Comparison of ENCODE assay signal across 9 mouse cellular contexts in the genomic region with DNA sequence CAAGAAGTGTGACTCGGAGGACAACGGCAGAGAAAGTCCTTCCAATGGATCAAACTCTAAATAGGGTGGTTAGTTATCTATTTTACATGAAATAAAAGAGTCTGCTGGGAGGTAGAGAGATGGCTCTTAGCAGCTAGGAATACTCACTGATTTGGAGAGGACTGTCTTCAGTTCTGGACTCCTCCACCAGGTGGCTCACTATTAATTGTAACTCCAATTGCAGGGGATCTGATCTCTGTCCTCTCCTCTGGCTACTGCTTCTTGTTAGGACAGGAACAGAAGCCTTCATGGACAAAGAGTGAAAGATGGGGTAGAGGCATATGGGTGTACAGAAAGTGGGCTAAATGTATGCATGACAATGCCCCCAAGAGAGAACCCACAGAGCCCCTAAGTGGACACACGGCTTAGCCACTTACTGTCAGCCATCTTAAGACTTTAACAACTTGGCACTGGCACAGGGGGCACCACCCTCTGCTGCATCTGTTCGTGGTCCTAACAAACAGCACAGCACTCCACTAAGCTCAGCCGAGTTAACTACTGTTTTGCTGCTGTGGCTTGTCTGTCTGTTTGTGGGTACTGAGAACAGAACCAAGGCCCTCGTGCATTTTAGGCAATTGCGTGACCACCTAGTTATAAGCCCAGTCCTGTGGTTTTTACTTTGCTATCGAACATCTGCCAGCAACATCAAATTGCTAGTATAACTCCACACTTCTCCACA. TPM values are rescaled to one million over a fixed set of nuclear protein-coding genes. Genes with fewer than 3 reads are reported as not detected.
DNase-seq lines count a peak whose midpoint lies in the region; ATAC-seq and TF ChIP-seq lines count a peak whose summit lies in the region.
"Had no signal": no experiment of that assay in that cellular context is flagged by ENCODE, and none has a peak within 500 bp of the region (broad histone marks: within the 10 kb centered on the region; RNA-seq: fewer than 3 reads in every experiment).

No protein-coding gene starts in this region.

- H3K9ac ChIP-seq in MEL (ENCODE audit: control insufficient read depth, low read depth, low read length, poor library complexity, severe bottlenecking): no peak overlapping the region
- H3K9ac ChIP-seq in midbrain, postnatal 0 days (replicated peaks; ENCODE audit: low read length, poor library complexity, severe bottlenecking): no peak overlapping the region

- H3K27ac ChIP-seq in MEL (ENCODE audit: control insufficient read depth, low read depth, low read length): no peak overlapping the region
- no peak overlapping the region for H3K27ac ChIP-seq in heart, embryonic 10.5 days
- no peak overlapping the region for H3K27ac ChIP-seq in midbrain, postnatal 0 days (ENCODE audit: low read depth, low read length)

- H3K27me3 ChIP-seq in MEL (ENCODE audit: control insufficient read depth in 1 of 2, insufficient read depth in 2 of 2, low read length in 2 of 2): peaks cover 2 to 7% of the 10 kb centered on the region in 2 experiments; a peak in 3 of 4 replicates
- peaks cover 6% of the 10 kb centered on the region for H3K27me3 ChIP-seq in heart, embryonic 10.5 days (ENCODE audit: insufficient read depth, poor library complexity, severe bottlenecking)
- no peaks in the 10 kb centered on the region for H3K27me3 ChIP-seq in midbrain, postnatal 0 days (ENCODE audit: insufficient read depth, low read length)

- WGBS in heart, embryonic 10.5 days: 72% methylated on average over 8 of the region's 8 CpGs
- 79% methylated on average over 8 of the region's 8 CpGs for WGBS in midbrain, postnatal 0 days

- no peak overlapping the region for H3K4me3 ChIP-seq in MEL (ENCODE audit: control insufficient read depth in 1 of 2, insufficient read depth in 1 of 2, low read depth in 2 of 2, low read length in 2 of 2)
- no peak overlapping the region for H3K4me3 ChIP-seq in heart, embryonic 10.5 days
- H3K4me3 ChIP-seq in midbrain, postnatal 0 days (ENCODE audit: low read depth, low read length): no peak overlapping the region
- H3K4me3 ChIP-seq: erythroblast, embryonic 14.5 days had no signal

- no peaks in the 10 kb centered on the region for H3K4me1 ChIP-seq in MEL (ENCODE audit: control insufficient read depth in 1 of 2, insufficient read depth in 2 of 2, low read length in 2 of 2)
- H3K4me1 ChIP-seq in heart, embryonic 10.5 days: peaks cover 2% of the 10 kb centered on the region
- H3K4me1 ChIP-seq in midbrain, postnatal 0 days (ENCODE audit: insufficient read depth, low read length): no peaks in the 10 kb centered on the region

- H3K79me2 ChIP-seq in MEL (ENCODE audit: control insufficient read depth, insufficient read depth, low read length, poor library complexity): no peaks in the 10 kb centered on the region

- H3K4me2 ChIP-seq in midbrain, postnatal 0 days (ENCODE audit: low read depth, low read length, poor library complexity, severe bottlenecking): no peak overlapping the region

- TF ChIP-seq RAD21 in MEL (IDR thresholded peaks at IDR 0.05; ENCODE audit: low read depth, low read length): peak; percentile 41

- no peak for ATAC-seq in midbrain, postnatal 0 days (ENCODE audit: low FRiP score)

- no peaks in the 10 kb centered on the region for H3K36me3 ChIP-seq in MEL (ENCODE audit: control insufficient read depth in 1 of 2, insufficient read depth in 2 of 2, low read length in 2 of 2)
- H3K36me3 ChIP-seq in heart, embryonic 10.5 days: no peaks in the 10 kb centered on the region
- H3K36me3 ChIP-seq in midbrain, postnatal 0 days (ENCODE audit: insufficient read depth, low read length): no peaks in the 10 kb centered on the region

- H3K9me3 ChIP-seq in MEL (replicated peaks; ENCODE audit: insufficient read depth, low read length): no peaks in the 10 kb centered on the region
- H3K9me3 ChIP-seq in heart, embryonic 10.5 days: no peaks in the 10 kb centered on the region
- H3K9me3 ChIP-seq in midbrain, postnatal 0 days (ENCODE audit: low read length): no peaks in the 10 kb centered on the region

- peak; percentile 16 for DNase-seq in left cerebral cortex, adult 11 months (ENCODE audit: low spot score)
- DNase-seq in left cerebral cortex, adult 8-10 months (ENCODE audit: low spot score in 2 of 2): no peak
- peak; percentile 56 for DNase-seq in MEL (ENCODE audit: low read depth, low spot score)
- peak; percentile 52 to 57 for DNase-seq in cerebellum, adult 18-20 months
- DNase-seq in heart, embryonic 10.5 days (ENCODE audit: low spot score): peak; percentile 68
- DNase-seq in layer of hippocampus, postnatal 14 days (ENCODE audit: low spot score in 2 of 2): peak; percentile 19 to 60
- DNase-seq in midbrain, postnatal 0 days (ENCODE audit: low spot score): peak; percentile 60
- DNase-seq in thymus, postnatal 36 days: peak; percentile 34 to 57

- no peak for TF ChIP-seq POLR2A in MEL (IDR thresholded peaks at IDR 0.05; ENCODE audit: control insufficient read depth in 1 of 2, insufficient read depth in 1 of 2, low read depth in 1 of 2, low read length in 2 of 2, poor library complexity in 1 of 2)

- peak; percentile 20 to 68 (median 66); a peak in 4 of 6 replicates for TF ChIP-seq CTCF in MEL (IDR thresholded peaks at IDR 0.05 in 2 of 3, conservative IDR thresholded peaks at IDR 0.05 in 1 of 3; ENCODE audit: control insufficient read depth in 1 of 3, insufficient read depth in 1 of 3, low read depth in 2 of 3, low read length in 3 of 3, poor library complexity in 1 of 3, severe bottlenecking in 1 of 3)
- TF ChIP-seq CTCF in midbrain, postnatal 0 days (IDR thresholded peaks at IDR 0.05): peak; percentile 70

- no peak for TF ChIP-seq EP300 in MEL (IDR thresholded peaks at IDR 0.05; ENCODE audit: low read depth in 1 of 2, low read length in 2 of 2)

TF ChIP-seq in MEL, 35 proteins besides CTCF, POLR2A, EP300 and RAD21:
- TF ChIP-seq KAT2A (conservative IDR thresholded peaks at IDR 0.05; ENCODE audit: low read depth, low read length): no peak
- TF ChIP-seq MAX (IDR thresholded peaks at IDR 0.05; ENCODE audit: low read length): no peak
- peak; percentile 81 for TF ChIP-seq SMC3 (IDR thresholded peaks at IDR 0.05; ENCODE audit: low read depth, low read length)
- TF ChIP-seq ZC3H11A (IDR thresholded peaks at IDR 0.05; ENCODE audit: low read depth, low read length): peak; percentile 23; the same call in 1 of the 2 replicates
- no peak for TF ChIP-seq TCF12 (IDR thresholded peaks at IDR 0.05; ENCODE audit: low read depth, low read length)
- TF ChIP-seq ELF1 (IDR thresholded peaks at IDR 0.05; ENCODE audit: low read depth, low read length): no peak

RNA-seq across cellular contexts. Expression of a gene that starts 3.6 kb away (rescaled TPM):
- total RNA-seq in left cerebral cortex, adult 8-10 months (2022): not detected
- not detected in 2 replicates for total RNA-seq in MEL (2012; rRNA removed)
- polyA plus RNA-seq in MEL (2012; ENCODE audit: insufficient read depth in 1 of 2, insufficient read length in 2 of 2, low read depth in 1 of 2, low replicate concordance in 2 of 2, missing spikeins in 1 of 2): not detected
- 0.18 TPM in 1 of 2 replicates, not detected in the other for polyA plus RNA-seq in heart, embryonic 10.5 days (2016; fragmentation: Nextera tagmentation; extraction: Ambion mirVana)
- total RNA-seq in layer of hippocampus, postnatal 14 days (2021): not detected
- total RNA-seq in midbrain, postnatal 0 days (2014; rRNA removed): not detected in 2 replicates
- polyA plus RNA-seq in midbrain, postnatal 0 days (2015; fragmentation: Nextera tagmentation; extraction: Ambion mirVana): not detected in 2 replicates
- polyA plus RNA-seq: erythroblast, embryonic 14.5 days had no signal

RNA-seq across cellular contexts. Expression of a gene that starts 29.4 kb away (rescaled TPM):
- total RNA-seq in left cerebral cortex, adult 8-10 months (2022): under 1 TPM in 1 of 4 experiments, not detected in 3; 0.09 TPM
- not detected in 2 replicates for total RNA-seq in MEL (2012; rRNA removed)
- not detected for polyA plus RNA-seq in MEL (2012; ENCODE audit: insufficient read depth in 1 of 2, insufficient read length in 2 of 2, low read depth in 1 of 2, low replicate concordance in 2 of 2, missing spikeins in 1 of 2)
- not detected in 2 replicates for polyA plus RNA-seq in heart, embryonic 10.5 days (2016; fragmentation: Nextera tagmentation; extraction: Ambion mirVana)
- total RNA-seq in layer of hippocampus, postnatal 14 days (2021): not detected
- not detected in 2 replicates for total RNA-seq in midbrain, postnatal 0 days (2014; rRNA removed)
- not detected in 2 replicates for polyA plus RNA-seq in midbrain, postnatal 0 days (2015; fragmentation: Nextera tagmentation; extraction: Ambion mirVana)

Comparison
In these comparisons a context has a peak if more than half of its experiments do, and no peak if none do; other contexts are left out.
1. DNase-seq: peak in left cerebral cortex, adult 11 months (single experiment), MEL (single experiment), cerebellum, adult 18-20 months (2 of 2), heart, embryonic 10.5 days (single experiment), layer of hippocampus, postnatal 14 days (2 of 2), midbrain, postnatal 0 days (single experiment) and thymus, postnatal 36 days (2 of 2); none in left cerebral cortex, adult 8-10 months (0 of 2).